Mouse (Mus musculus): Measurements from ENCODE around the gene Ugt1a2.
"Not testable (repeated sequence)": the region's sequence is repeated elsewhere in the genome, so short reads cannot be mapped to it uniquely, and the experiment has no call there.

Ugt1a2 gene

GRCm38 (mm10) chr1:88200456-88200855 is at the start of gene Ugt1a2:
TSS of gene Ugt1a2 (plus strand) at chr1:88200601.
- no peak for DNase-seq (ENCODE audit: low spot score)

- peak; percentile 84 for DNase-seq (ENCODE audit: low spot score)
These were observed 42.0 kb upstream of the Ugt1a2 start for GRCm38 (mm10) chr1:88158430-88158829.

- no peak for DNase-seq (ENCODE audit: low spot score)
These were observed 34.7 kb upstream of the Ugt1a2 start, which contains the start of gene Ugt1a5 for GRCm38 (mm10) chr1:88165711-88166110. TSS of gene Ugt1a5 (plus strand) at chr1:88166012.

- DNase-seq (ENCODE audit: low spot score) = not testable (repeated sequence)
These were observed 28.2 kb upstream of the Ugt1a2 start for GRCm38 (mm10) chr1:88172190-88172589.

GRCm38 (mm10) chr1:88179657-88180056 is 20.7 kb upstream of the Ugt1a2 start:
- no peak for DNase-seq (ENCODE audit: low spot score)

GRCm38 (mm10) chr1:88186325-88186935 is 14.0 kb upstream of the Ugt1a2 start:
- DNase-seq (ENCODE audit: low spot score) = no peak

GRCm38 (mm10) chr1:88192136-88192535 is 8.3 kb upstream of the Ugt1a2 start:
- no peak for DNase-seq (ENCODE audit: low spot score)

GRCm38 (mm10) chr1:88195687-88196086 is 4.7 kb upstream of the Ugt1a2 start:
- no peak for DNase-seq (ENCODE audit: low spot score)

GRCm38 (mm10) chr1:88197443-88197842 is 3.0 kb upstream of the Ugt1a2 start:
- no peak for DNase-seq (ENCODE audit: low spot score)

- no peak for DNase-seq (ENCODE audit: low spot score)
These were observed 405 bp upstream of the Ugt1a2 start for GRCm38 (mm10) chr1:88199996-88200395.

- no peak for DNase-seq (ENCODE audit: low spot score)
These were observed 5.0 kb downstream of the Ugt1a2 start, which contains the start of gene Dnajb3 for GRCm38 (mm10) chr1:88205294-88205922. TSS of gene Dnajb3 (minus strand) at chr1:88205782.

- no peak for DNase-seq (ENCODE audit: low spot score)
These were observed 6.6 kb downstream of the Ugt1a2 start for GRCm38 (mm10) chr1:88206843-88207479.

- DNase-seq (ENCODE audit: low spot score) = peak; percentile 33
These were observed 11.4 kb downstream of the Ugt1a2 start, which contains the start of gene Ugt1a1 for GRCm38 (mm10) chr1:88211812-88212211. TSS of gene Ugt1a1 (plus strand) at chr1:88211959.

GRCm38 (mm10) chr1:88212341-88213045 is 12.1 kb downstream of the Ugt1a2 start:
- DNase-seq (ENCODE audit: low spot score) = peak; percentile 11

- DNase-seq (ENCODE audit: low spot score) = peak; percentile 19
These were observed 12.7 kb downstream of the Ugt1a2 start for GRCm38 (mm10) chr1:88213061-88213460.

GRCm38 (mm10) chr1:88213766-88214461 is 13.5 kb downstream of the Ugt1a2 start:
- DNase-seq (ENCODE audit: low spot score) = peak; percentile 51

GRCm38 (mm10) chr1:88214462-88214952 is 14.1 kb downstream of the Ugt1a2 start:
- peak; percentile 9 for DNase-seq (ENCODE audit: low spot score)

- no peak for DNase-seq (ENCODE audit: low spot score)
These were observed 15.3 kb downstream of the Ugt1a2 start for GRCm38 (mm10) chr1:88215466-88216380.

GRCm38 (mm10) chr1:88216551-88216950 is 16.1 kb downstream of the Ugt1a2 start:
- DNase-seq (ENCODE audit: low spot score) = no peak

GRCm38 (mm10) chr1:88217144-88217543 is 16.7 kb downstream of the Ugt1a2 start:
- no peak for DNase-seq (ENCODE audit: low spot score)

GRCm38 (mm10) chr1:88217576-88217975 is 17.2 kb downstream of the Ugt1a2 start:
- DNase-seq (ENCODE audit: low spot score) = no peak

Measured in adipocyte (in vitro differentiated cells).